Mouse (Mus musculus) forebrain, embryonic 11.5 days (tissue): ENCODE data around the gene Hivep2. TPM values are rescaled to one million over a fixed set of nuclear protein-coding genes. Genes with fewer than 3 reads are reported as not detected.
A peak's percentile ranks its signal among the peaks of the same experiment; 100 is the strongest.

Source experiments
- ATAC-seq: fragments of 200-750 bp; cut with Nextera tagmentation; replicated peaks from 2 replicates; pipeline ENCODE4 v1.8.0; 2017; ENCODE audit warnings: moderate TSS enrichment; ENCODE audit not compliant: low FRiP score
- DNase-seq: peaks from one replicate; pipeline ENCODE4 v3.0.0-alpha.2; 2017; ENCODE audit warnings: low spot score
- H3K27ac ChIP-seq: fragments of 300-500 bp; sonication (generic); 2 replicates; pipeline ENCODE4 v1.5.1; 2014; ENCODE audit warnings: low read depth, low read length
- H3K27me3 ChIP-seq: fragments of 300-500 bp; sonication (generic); 2 replicates; pipeline ENCODE4 v1.6.1; 2014; ENCODE audit warnings: mild to moderate bottlenecking, low read length, mixed read lengths; ENCODE audit not compliant: control insufficient read depth, insufficient read depth
- H3K36me3 ChIP-seq: fragments of 300-500 bp; sonication (generic); 2 replicates; pipeline ENCODE4 v1.6.1; 2014; ENCODE audit warnings: mild to moderate bottlenecking, low read length, moderate library complexity, mixed read lengths; ENCODE audit not compliant: control insufficient read depth, insufficient read depth
- H3K4me1 ChIP-seq: fragments of 300-500 bp; sonication (generic); replicated peaks from 2 replicates; pipeline ENCODE4 v1.6.1; 2014; ENCODE audit warnings: low read length, mixed read lengths; ENCODE audit not compliant: control insufficient read depth, insufficient read depth
- H3K4me2 ChIP-seq: fragments of 300-500 bp; sonication (generic); 2 replicates; pipeline ENCODE4 v1.6.1; 2014; ENCODE audit warnings: low read depth, mild to moderate bottlenecking, low read length, moderate library complexity, mixed read lengths; ENCODE audit not compliant: severe bottlenecking
- H3K4me3 ChIP-seq: fragments of 300-500 bp; sonication (generic); 2 replicates; pipeline ENCODE4 v1.5.1; 2014; ENCODE audit warnings: low read depth, low read length
- H3K9ac ChIP-seq: fragments of 300-500 bp; sonication (generic); 2 replicates; pipeline ENCODE4 v1.6.1; 2014; ENCODE audit warnings: low read length
- H3K9me3 ChIP-seq: fragments of 300-500 bp; sonication (generic); 2 replicates; pipeline ENCODE4 v1.6.1; 2016; ENCODE audit warnings: low read length, mixed read lengths; ENCODE audit not compliant: control insufficient read depth
- WGBS: fragments of 180-500 bp; shearing (Covaris S2); extraction: QIAGEN DNeasy Blood & Tissue Kit; methylation state at CpG from one replicate; pipeline ENCODE4 v1.1.7; 2014; 5-methylcytosine and 5-hydroxymethylcytosine counted together
- polyA plus RNA-seq: library from polyadenylated mRNA; unstranded; fragments of >200 nt; fragmentation: Nextera tagmentation; extraction: Ambion mirVana; gene quantifications from 2 replicates; pipeline ENCODE4 v1.2.1, GENCODE M21; 2014

Hivep2 gene
- polyA plus RNA-seq, 1 experiment from 2014 or later, result 4.7 TPM

- no peaks in the 10 kb centered on the region for H3K9me3 ChIP-seq
- no peak overlapping the region for H3K4me3 ChIP-seq
- no peak overlapping the region for H3K9ac ChIP-seq
- H3K4me2 ChIP-seq, result no peak overlapping the region
- ATAC-seq (no peak), DNase-seq (no peak)
- H3K4me1 ChIP-seq, result peaks cover 2% of the 10 kb centered on the region; the same call in 1 of the 2 replicates
- H3K36me3 ChIP-seq, result no peaks in the 10 kb centered on the region
- no peak overlapping the region for H3K27ac ChIP-seq
- no peaks in the 10 kb centered on the region for H3K27me3 ChIP-seq
- 75% methylated on average over 6 of the region's 6 CpGs for WGBS
Observed at GRCm38 (mm10) chr10:14197261-14197660, 231.4 kb downstream of the Hivep2 start.

- Histone ChIP-seq H3K4me3 (no peak overlapping the region), H3K4me2 (no peak overlapping the region), H3K27ac (no peak overlapping the region), H3K4me1 (no peaks in the 10 kb centered on the region; the same call in 1 of the 2 replicates), H3K9me3 (no peaks in the 10 kb centered on the region), H3K9ac (no peak overlapping the region), H3K27me3 (no peaks in the 10 kb centered on the region), H3K36me3 (no peaks in the 10 kb centered on the region)
- no peak for ATAC-seq
- DNase-seq, result no peak
- WGBS, result 84% methylated on average over 7 of the region's 7 CpGs
Observed at GRCm38 (mm10) chr10:14199332-14199731, 233.5 kb downstream of the Hivep2 start.

GRCm38 (mm10) chr10:14200310-14200709 lies 234.4 kb downstream of the Hivep2 start:
- WGBS, result 8% methylated on average over 2 of the region's 2 CpGs
- ATAC-seq, result peak; percentile 63
- H3K4me3 ChIP-seq, result no peak overlapping the region

More at GRCm38 (mm10) chr10:14200310-14200709, 234.4 kb downstream of the Hivep2 start:
- H3K27ac ChIP-seq, result no peak overlapping the region
- no peak overlapping the region for H3K9ac ChIP-seq
- H3K36me3 ChIP-seq, result no peaks in the 10 kb centered on the region
- no peak overlapping the region for H3K4me2 ChIP-seq
- H3K4me1 ChIP-seq, result no peaks in the 10 kb centered on the region; the same call in 1 of the 2 replicates
- no peaks in the 10 kb centered on the region for H3K27me3 ChIP-seq
- DNase-seq, result peak; percentile 61
- no peaks in the 10 kb centered on the region for H3K9me3 ChIP-seq

Other genes starting within 250 kb of the Hivep2 start
- gene Aig1, start 97.1 kb upstream of the Hivep2 start, polyA plus RNA-seq, result 22.0 and 31.7 TPM in 2 replicates